Comparison of ENCODE assay signal across 19 mouse cellular contexts in genomic region chr2:167783374-167783773, GRCm38 (mm10).
"Had no signal": no experiment of that assay in that cellular context is flagged by ENCODE, and none has a peak within 500 bp of the region (broad histone marks: within the 10 kb centered on the region; RNA-seq: fewer than 3 reads in every experiment).

No protein-coding gene starts in this region.

- H3K9me3 ChIP-seq: limb, embryonic 10.5 days; limb, embryonic 13.5 days; megakaryocyte, embryonic 14.5 days had no signal

- H3K4me3 ChIP-seq: layer of hippocampus, adult 2 months; limb, embryonic 13.5 days; megakaryocyte, embryonic 14.5 days had no signal

- ATAC-seq: hindbrain, embryonic 16.5 days; intestine, postnatal 0 days had no signal

- H3K36me3 ChIP-seq: limb, embryonic 10.5 days; limb, embryonic 13.5 days had no signal

- H3K27ac ChIP-seq: kidney, postnatal 0 days; limb, embryonic 10.5 days; limb, embryonic 13.5 days; liver, embryonic 14.5 days; stomach, postnatal 0 days had no signal

- H3K9ac ChIP-seq: limb, embryonic 13.5 days; liver, embryonic 14.5 days; lung, embryonic 14.5 days had no signal

- DNase-seq: kidney, adult 2 months; kidney, postnatal 25 days; layer of hippocampus, adult 9-11 months; lung, embryonic 14.5 days; lung, postnatal 14 days; right cerebral cortex, adult 18-20 months; right cerebral cortex, postnatal 14 days; right cerebral cortex, postnatal 4 days; thymus, adult 2 months had no signal

- H3K27me3 ChIP-seq: limb, embryonic 13.5 days had no signal

- H3K4me2 ChIP-seq: limb, embryonic 13.5 days; lung, embryonic 14.5 days; midbrain, embryonic 11.5 days had no signal
